Mouse (Mus musculus) gonadal fat pad, adult 2 months (tissue): Measurements from ENCODE around the gene Shmt1. TPM values are rescaled to one million over a fixed set of nuclear protein-coding genes. Genes with fewer than 3 reads are reported as not detected.

Experiments
- DNase-seq: peaks from one replicate; pipeline ENCODE4 v3.0.0-alpha.2; 2012; ENCODE audit warnings: low read depth
- polyA plus RNA-seq: library from polyadenylated mRNA; depleted of rRNA; stranded (reverse); fragments of >200 nt; gene quantifications from 2 replicates; pipeline ENCODE4 v1.2.3, GENCODE M21; 2012

The Shmt1 gene
- polyA plus RNA-seq, 1 experiment: 5.5 TPM

DNA sequence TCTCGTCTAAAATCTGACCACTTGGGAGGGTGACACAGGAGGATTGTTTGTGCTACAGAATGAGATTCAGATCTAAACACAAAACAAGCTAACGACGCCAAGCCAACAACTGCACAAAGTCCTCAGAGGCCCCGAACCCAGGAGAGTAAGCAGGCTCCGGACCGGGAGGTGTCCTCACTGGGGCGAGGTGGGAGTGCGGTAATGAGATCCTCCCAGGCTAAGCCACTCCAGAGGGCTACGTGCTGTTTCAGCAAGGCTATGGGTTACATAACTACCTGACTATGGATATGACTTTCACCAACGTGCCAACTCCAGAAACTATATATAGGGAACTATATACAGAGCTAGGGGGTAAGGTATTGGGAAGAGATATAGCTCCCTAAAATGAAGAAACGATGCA lies 15.2 kb downstream of the Shmt1 start:
- no peak for DNase-seq

DNA sequence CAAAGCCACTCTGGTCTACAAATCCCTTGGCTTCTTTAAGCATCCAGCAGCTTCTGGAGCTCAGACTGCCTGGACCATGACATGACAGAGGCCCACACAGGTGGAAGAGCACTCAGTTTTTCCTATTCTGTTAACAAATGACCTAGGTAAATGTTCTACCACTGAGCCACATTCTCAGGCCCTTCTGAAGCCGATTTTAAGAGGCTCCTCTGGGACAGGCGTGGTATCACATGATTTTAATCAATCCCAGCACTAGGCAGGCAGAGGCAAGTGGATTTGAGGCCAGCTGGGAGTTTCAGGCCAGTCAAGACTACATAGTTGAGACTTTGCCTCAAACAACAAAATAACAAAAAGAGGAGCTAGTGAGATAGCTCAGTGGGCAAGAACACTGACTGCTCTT lies 21.0 kb downstream of the Shmt1 start:
- no peak for DNase-seq

DNA sequence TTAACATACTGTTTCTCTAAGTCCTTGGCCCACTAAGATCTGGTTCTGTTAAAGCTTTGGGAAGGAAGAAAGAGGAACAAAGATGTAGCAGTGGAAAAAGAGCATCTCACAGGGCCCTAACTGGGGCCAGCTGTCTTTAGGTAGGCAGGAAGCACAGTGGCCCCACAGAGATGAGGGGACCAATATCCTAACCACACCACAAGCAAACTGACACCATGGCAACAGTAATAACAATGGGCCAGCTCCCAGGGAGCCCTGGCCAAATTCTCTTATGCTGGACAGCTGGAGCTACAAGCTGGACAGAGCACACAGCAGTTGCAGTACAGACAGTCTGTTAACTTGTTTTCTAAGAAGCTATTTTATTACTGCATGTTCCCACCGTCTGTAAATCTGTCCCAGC lies 23.9 kb downstream of the Shmt1 start:
- no peak for DNase-seq

DNA sequence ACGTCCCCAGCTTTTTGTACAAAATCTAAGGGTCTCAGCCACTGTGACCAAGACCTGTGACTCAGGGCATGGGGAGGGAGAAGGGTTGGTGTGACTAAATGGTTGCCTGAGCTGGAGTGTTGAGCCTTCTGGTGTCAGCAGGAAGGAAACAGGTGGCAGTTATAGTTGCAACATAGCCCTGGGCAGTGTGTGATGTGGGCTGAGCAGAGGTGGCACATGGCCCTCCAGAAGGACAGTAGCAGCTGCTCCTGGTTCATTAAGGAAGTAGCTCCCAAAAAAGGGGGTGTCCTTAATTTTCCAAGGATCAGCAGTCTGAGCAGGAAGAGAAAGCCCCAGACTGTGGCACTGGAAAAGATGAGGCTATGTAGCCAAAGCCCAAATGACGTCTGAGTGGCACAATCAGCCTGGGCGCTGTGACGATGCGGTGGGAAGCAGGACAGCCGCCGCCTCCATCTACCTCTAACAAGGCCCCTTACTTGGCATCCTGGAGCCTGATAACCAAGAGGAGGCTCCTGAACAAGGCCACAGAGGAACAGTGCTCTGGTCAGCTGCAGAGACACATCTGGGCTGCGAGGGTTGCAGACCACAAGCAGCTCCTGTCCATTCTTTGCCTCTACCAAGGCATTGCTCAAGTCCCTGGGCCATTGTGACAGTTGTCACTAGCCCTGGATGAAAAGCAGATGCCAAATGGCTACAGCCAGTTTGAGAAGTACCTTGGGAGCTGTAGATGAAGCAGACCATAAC lies 27.2 kb downstream of the Shmt1 start:
- no peak for DNase-seq

DNA sequence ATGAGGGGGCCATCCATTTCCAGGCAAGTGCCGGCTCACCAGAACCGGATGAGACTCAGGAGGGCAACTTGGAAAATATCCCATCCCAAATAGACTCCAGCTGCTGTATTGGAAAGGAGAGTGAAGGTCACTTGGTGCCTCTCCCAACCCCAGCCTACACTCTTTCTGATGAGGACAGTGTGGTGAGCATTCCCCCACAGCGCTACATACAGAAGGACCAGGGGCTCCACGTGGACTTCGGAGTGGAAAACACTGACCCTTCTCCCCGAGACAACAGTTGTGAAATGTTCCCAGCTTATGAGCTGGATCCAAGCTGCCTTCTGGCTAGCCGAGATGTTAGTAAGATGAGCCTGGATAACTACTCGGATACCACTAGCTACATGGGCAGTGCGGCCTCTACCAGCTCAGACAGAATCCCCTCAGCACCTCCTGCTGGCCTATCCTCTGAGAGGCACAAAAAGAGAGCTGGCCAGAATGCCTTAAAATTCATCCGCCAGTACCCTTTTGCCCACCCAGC lies 31.8 kb downstream of the Shmt1 start:
- no peak for DNase-seq

DNA sequence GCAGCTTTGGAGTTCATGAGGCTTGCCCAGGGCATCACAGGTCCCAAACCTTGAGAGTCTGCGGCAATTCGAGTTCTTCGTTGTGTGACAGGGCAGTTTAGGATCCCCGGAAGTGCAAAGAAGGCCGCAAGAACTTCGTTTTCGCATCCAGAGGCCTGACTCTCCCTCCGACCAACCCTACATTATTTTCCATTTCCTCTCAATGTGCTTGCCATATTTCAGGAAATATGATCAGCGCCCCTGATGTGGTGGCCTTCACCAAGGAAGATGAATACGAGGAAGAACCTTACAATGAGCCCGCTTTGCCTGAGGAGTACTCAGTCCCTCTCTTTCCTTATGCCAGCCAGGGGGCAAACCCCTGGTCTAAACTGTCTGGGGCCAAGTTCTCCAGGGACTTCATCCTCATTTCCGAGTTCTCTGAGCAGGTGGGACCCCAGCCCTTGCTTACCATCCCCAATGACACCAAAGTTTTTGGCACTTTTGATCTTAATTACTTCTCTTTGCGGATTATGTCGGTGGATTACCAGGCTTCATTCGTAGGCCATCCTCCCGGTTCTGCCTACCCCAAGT lies 33.6 kb downstream of the Shmt1 start:
- no peak for DNase-seq

DNA sequence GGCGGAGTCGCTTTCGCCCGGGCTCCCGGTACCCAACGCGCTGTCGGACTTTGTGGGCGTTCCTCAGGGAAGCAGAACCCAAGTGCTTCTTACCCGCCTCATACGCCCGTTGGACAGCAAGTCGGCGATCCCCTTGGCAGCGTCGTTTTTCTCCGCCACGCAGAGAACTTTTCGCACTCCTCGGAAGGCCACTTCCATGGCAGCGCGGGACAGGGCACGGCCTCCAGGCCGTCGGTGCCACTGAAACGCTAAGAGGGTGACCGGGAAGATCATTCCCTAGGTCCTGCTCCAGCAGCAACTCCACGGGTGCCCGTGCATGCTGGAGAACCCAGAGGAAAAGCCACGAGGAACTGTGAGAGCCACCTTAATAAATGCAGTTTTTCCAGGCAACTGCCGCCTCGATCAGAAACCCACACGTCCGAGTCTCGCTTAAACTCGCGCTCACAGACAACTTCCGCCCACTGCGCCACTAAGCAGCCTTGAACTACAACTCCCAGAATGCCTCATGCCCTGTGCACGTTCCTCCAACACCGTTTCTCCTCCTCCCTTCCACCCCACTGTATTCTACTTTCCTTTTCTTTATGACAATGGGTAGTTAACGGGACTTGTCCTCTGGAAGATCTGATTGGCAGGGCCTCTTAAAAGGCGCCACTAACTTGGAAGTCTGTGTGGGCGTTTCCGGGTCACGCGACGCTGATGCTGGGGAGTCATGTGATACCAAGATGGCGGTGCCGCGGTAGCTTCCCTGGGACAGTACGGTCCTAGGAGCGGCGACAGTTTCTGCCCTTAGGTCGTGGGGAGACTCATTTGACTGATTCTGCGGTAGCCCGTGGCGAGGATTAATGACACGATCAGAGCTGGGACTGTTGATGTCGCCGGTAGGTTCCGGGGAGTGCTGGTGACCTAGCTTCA lies 34.4 kb downstream of the Shmt1 start, which contains the start of the genes Top3a and Smcr8:
Gene Top3a, minus strand, starts transcription at position 537 of the 912 bp plus-strand sequence.
Gene Smcr8, plus strand, starts transcription at position 696 of the 912 bp plus-strand sequence.
- peak; percentile 88 for DNase-seq

DNA sequence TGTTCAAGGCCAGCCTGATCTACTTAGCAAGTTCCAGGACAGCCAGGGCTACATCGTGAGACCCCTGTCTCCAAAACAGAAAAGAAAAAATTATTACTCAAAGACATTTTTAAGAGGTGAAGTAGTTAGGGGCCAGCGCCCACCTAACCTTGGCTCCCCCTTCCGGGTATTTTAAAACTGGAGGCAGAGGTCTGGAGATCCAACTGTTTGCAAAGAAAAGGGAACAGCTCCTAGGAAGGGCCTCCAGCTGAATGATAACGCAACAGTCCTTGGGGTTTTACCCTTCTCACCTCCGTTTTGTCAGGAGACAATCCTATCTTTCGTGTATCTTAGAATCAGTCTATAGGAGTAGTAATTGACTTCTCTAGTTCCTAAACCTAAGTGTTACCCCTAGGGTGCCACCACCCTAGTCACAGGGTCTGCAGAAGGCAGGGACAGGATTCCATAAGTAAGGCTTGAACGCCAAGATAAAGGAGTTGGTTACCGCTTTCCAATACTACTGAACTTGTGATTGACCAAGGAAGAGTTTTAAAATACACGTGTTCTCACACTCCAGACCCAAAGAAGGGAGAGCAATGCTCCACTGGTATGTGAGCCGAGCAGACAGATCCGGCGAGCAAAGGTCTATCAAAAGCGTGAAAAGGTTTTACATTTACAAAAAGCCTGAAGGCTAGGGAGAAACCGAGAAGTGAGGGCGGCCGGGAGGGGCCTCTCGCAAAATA lies 35.2 kb downstream of the Shmt1 start:
- DNase-seq: no peak

DNA sequence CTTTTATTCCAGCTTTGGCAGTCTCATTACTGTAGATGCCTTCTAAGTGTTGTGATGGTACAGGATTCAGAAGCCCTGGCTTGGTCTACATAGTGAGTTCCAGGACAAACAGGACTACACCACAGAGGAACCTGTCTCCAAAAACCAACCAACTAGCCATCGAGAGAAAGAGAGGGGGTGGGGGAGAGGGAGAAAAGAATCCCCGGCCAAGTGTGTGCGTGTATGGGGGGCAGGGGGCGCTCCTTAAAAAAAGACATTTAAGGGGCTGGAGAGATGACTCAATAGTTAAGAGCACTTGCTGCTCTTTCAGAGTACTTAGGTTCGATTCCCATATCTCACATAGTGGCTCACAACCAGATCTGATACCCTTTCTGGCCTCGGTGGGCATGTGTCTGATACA lies 35.9 kb downstream of the Shmt1 start:
- no peak for DNase-seq

DNA sequence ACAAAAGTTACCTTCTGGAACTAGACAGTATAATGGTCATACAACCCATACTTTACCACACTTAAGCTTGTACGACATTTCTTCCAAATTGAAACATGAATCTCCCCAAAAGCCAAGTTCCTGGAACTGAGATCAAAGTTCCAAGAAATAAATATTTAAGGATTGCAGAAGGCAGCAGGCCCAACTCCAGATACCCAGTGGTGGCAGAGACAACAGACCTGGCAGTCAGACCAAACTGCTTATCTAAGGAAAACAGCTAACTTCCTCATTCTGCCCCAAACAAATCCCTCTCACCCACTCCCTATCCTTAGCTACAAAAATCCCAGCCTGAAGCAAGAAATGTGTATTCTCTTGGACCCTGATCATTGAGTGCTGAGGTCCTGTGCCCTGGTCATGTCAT lies 36.7 kb downstream of the Shmt1 start:
- DNase-seq: no peak

DNA sequence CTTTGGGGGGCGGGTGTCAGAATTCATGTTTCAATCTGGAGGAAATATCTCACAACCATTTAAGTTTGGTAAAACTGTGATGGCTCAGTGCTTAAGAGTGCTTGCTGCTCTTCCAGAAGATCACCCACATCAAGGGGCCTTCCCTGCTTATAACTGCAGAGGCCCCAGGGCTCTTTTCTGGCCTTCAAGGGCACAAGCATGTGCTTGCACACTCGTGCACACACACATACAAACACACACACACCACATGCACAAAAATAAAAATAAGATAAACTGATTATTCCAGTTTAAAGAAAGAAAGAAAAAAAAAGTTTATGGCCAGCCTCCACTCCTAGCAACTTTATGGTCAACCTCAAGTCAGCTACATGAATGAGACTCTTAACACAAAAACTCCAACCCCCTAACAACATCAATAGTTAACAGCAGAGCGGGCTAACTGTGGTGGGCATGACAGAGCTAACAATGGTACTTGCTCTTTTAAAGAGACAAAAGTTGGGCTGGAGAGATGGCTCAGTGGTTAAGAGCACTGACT lies 37.3 kb downstream of the Shmt1 start:
- DNase-seq: no peak

DNA sequence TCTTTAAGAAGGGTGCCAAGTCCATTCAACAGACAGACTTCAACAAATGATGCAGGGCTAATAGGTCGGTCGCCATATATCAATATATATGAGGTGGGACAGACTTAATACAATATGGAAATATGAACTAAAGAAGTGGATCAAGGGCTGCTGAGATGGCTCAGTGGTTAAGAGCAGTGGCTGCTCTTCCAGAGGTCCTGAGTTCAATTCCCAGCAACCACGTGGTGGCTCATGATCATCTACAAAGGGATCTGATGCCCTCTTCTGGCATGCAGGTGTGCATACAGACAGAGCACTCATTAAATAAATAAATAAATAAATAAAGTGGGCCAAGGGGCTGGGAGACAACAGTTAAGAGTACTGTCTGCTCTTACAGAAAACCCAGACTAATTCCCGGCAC lies 39.4 kb downstream of the Shmt1 start:
- DNase-seq: no peak

DNA sequence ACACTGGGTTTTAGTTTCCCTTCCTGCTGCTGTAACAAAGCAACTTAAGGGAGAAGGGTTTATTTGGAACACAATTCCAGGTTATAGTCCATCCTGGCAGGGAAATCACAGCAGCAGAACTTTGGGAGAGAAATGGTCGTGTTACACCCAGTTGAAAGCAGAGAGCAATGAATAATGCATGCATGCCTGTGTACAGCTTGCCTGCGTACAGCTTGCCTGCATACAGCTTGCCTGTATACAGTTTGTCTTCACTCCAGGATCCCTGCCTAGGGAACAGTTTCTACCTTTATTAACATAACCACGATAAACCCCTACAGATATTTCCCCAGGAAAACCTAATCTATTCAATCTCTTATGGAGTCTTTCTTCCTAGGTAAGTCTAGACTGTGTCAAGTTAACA lies 40.7 kb downstream of the Shmt1 start:
- no peak for DNase-seq

DNA sequence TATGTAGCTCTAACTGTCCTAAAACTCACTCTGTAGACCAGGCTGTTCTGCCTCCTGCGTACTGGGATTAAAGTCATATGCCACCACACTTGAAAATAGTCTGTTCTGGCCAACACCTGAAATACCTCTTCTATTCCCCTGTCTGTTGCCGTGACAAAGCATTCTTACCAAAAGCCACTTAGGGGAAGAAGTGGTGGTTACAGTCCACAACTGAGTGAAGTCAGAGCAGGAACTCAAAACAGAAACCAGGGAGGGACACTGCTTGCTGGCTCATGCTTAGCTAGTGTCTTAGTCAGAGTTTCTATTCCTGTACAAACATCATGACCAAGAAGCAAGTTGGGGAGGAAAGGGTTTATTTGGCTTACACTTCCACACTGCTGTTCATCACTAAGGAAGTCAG lies 42.2 kb downstream of the Shmt1 start:
- no peak for DNase-seq

DNA sequence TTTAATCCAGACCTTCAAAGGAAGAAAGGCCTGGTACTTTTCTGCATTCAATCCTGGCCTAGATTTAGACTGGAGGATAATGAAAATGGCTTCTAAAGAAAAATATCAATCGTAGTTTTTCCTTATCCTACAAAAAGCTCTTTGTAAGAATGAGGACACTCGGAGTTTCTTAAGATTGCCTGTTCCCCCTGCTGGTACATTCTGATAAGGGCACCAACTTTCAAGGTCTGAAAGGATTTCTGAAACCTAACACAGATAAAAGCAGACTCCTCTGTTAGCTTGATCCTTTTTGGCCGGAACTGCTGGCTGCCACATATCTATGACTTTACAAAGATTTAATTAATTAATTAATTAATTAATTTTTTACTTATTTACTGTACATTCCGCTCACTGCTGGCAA lies 44.5 kb downstream of the Shmt1 start:
- no peak for DNase-seq

DNA sequence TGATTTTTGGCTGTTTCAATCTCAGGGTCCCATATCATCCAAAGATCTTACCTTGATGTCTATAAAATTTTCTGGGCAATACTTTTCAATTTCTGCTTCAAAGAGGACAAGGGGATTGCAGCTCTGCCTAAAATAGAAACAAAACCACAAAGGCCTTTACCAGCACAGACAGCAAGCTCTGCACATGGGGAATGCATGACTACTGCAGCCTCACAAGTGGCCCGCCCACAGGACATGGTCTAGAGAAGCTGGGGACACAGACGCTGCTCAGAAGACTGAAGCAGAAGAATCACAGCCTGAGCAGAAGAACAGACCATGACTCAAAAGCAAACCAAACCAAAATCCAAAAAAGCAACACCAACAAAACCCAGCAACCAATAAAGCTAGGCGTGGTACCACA lies 49.8 kb downstream of the Shmt1 start:
- no peak for DNase-seq

DNA sequence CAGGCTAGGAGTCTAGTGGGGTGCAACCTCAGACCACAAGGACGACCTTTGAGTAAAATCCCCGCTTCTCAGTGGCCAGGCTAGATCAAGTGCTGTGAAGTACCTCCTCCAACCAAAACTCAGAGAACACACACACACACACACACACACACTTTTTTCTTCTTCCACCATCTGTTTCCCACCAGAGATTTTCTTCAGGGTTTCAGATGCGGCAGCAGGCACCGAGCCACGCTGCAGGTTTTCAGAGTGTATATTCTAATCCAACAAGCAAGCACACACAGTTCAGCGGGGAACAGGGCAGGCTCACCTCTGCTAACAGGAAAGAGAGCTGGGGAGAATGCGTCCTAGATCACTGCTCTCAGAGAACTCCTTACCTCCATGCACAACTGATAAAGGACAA lies 55.9 kb downstream of the Shmt1 start:
- DNase-seq: no peak

DNA sequence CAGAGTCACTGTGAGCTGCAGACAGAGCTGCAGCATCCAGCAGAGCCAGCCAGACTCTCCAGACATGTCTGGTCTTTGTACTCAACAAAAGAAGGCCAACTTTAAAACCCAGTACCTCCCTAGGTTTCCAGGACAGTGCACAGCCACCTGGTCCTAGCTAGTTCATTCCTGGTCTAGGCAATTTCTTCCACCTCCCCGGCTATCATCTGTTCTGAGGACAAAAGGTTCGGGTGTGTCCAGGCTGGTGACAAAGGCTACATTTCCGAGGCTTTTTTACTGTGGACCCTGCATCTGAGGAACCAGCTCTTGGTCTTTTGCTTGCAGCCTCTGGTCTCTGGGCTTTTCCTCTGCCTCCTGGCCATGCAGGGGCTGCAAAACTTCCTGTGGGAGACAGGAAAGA lies 71.2 kb downstream of the Shmt1 start:
- DNase-seq: no peak
